Mouse (Mus musculus): ENCODE measurements around the gene Sall1. TPM values are rescaled to one million over a fixed set of nuclear protein-coding genes. Genes with fewer than 3 reads are reported as not detected.

The Sall1 gene
- polyA plus RNA-seq, 1 experiment from 2014 or later, result 0.08 TPM

GRCm38 (mm10) chr8:89044511-89045217 is 702 bp upstream of the Sall1 start:
- peak; percentile 51 for DNase-seq
- Histone ChIP-seq H3K27ac (ENCODE audit: low read depth) (no peak overlapping the region), H3K4me2 (peak overlapping the region; percentile 77; the same call in 1 of the 2 replicates), H3K27me3 (ENCODE audit: insufficient read depth, low read length) (peaks cover 99% of the 10 kb centered on the region), H3K4me3 (ENCODE audit: low read depth, low read length) (peak overlapping the region; percentile 46; the same call in 1 of the 2 replicates), H3K36me3 (ENCODE audit: insufficient read depth) (no peaks in the 10 kb centered on the region), H3K9ac (no peak overlapping the region), H3K9me3 (ENCODE audit: low read depth, low read length) (no peaks in the 10 kb centered on the region), H3K4me1 (ENCODE audit: insufficient read depth) (peaks cover 2% of the 10 kb centered on the region; the same call in 1 of the 2 replicates)
- WGBS, result 1% methylated on average over 31 of the region's 31 CpGs
- no peak for TF ChIP-seq CTCF (IDR thresholded peaks at IDR 0.05; ENCODE audit: low read depth)
- ATAC-seq (ENCODE audit: insufficient read depth), result no peak

GRCm38 (mm10) chr8:89043371-89043841 is 556 bp downstream of the Sall1 start:
- Histone ChIP-seq H3K4me1 (ENCODE audit: insufficient read depth) (peaks cover 2% of the 10 kb centered on the region; the same call in 1 of the 2 replicates), H3K4me3 (ENCODE audit: low read depth, low read length) (peak overlapping the region; percentile 46), H3K27me3 (ENCODE audit: insufficient read depth, low read length) (peaks cover 98% of the 10 kb centered on the region), H3K36me3 (ENCODE audit: insufficient read depth) (no peaks in the 10 kb centered on the region), H3K27ac (ENCODE audit: low read depth) (no peak overlapping the region), H3K4me2 (peak overlapping the region; percentile 77), H3K9me3 (ENCODE audit: low read depth, low read length) (no peaks in the 10 kb centered on the region), H3K9ac (no peak overlapping the region)
- peak; percentile 65 for ATAC-seq (ENCODE audit: insufficient read depth)
- WGBS, result under 1% methylated on average over 30 of the region's 32 CpGs
- TF ChIP-seq CTCF (IDR thresholded peaks at IDR 0.05; ENCODE audit: low read depth), result no peak
- DNase-seq, result peak; percentile 42

GRCm38 (mm10) chr8:89042560-89043370 is 1.2 kb downstream of the Sall1 start:
- Histone ChIP-seq H3K9ac (peak overlapping the region; percentile 47; the same call in 1 of the 2 replicates), H3K27me3 (ENCODE audit: insufficient read depth, low read length) (peaks cover 98% of the 10 kb centered on the region), H3K4me1 (ENCODE audit: insufficient read depth) (peaks cover 2% of the 10 kb centered on the region; the same call in 1 of the 2 replicates), H3K4me2 (peak overlapping the region; percentile 77), H3K9me3 (ENCODE audit: low read depth, low read length) (no peaks in the 10 kb centered on the region), H3K36me3 (ENCODE audit: insufficient read depth) (no peaks in the 10 kb centered on the region), H3K4me3 (ENCODE audit: low read depth, low read length) (peak overlapping the region; percentile 46), H3K27ac (ENCODE audit: low read depth) (no peak overlapping the region)
- peak; percentile 52 for ATAC-seq (ENCODE audit: insufficient read depth)
- DNase-seq, result peak; percentile 63
- WGBS, result under 1% methylated on average over 75 of the region's 80 CpGs
- TF ChIP-seq CTCF (IDR thresholded peaks at IDR 0.05; ENCODE audit: low read depth), result no peak

GRCm38 (mm10) chr8:89042118-89042460 is 1.9 kb downstream of the Sall1 start:
- peak overlapping the region; percentile 47 for H3K9ac ChIP-seq
- H3K4me1 ChIP-seq (ENCODE audit: insufficient read depth), result peaks cover 2% of the 10 kb centered on the region; the same call in 1 of the 2 replicates
- peak; percentile 52 for DNase-seq
- H3K9me3 ChIP-seq (ENCODE audit: low read depth, low read length), result no peaks in the 10 kb centered on the region
- peak overlapping the region; percentile 77 for H3K4me2 ChIP-seq
- peak overlapping the region; percentile 46 for H3K4me3 ChIP-seq (ENCODE audit: low read depth, low read length)
- TF ChIP-seq CTCF (IDR thresholded peaks at IDR 0.05; ENCODE audit: low read depth), result no peak
- under 1% methylated on average over 35 of the region's 35 CpGs for WGBS
- 0 out of 2 replicates have a peak, but pooled peaks have one; percentile 23 for ATAC-seq (ENCODE audit: insufficient read depth)
- peaks cover 99% of the 10 kb centered on the region for H3K27me3 ChIP-seq (ENCODE audit: insufficient read depth, low read length)
- no peaks in the 10 kb centered on the region for H3K36me3 ChIP-seq (ENCODE audit: insufficient read depth)
- H3K27ac ChIP-seq (ENCODE audit: low read depth), result peak overlapping the region; percentile 36; the same call in 1 of the 2 replicates

- peak overlapping the region; percentile 47 for H3K9ac ChIP-seq
- peak overlapping the region; percentile 77 for H3K4me2 ChIP-seq
- DNase-seq, result peak; percentile 45
- peaks cover 2% of the 10 kb centered on the region; the same call in 1 of the 2 replicates for H3K4me1 ChIP-seq (ENCODE audit: insufficient read depth)
- ATAC-seq (ENCODE audit: insufficient read depth), result 0 out of 2 replicates have a peak, but pooled peaks have one; percentile 11
- TF ChIP-seq CTCF (IDR thresholded peaks at IDR 0.05; ENCODE audit: low read depth), result no peak
- H3K36me3 ChIP-seq (ENCODE audit: insufficient read depth), result no peaks in the 10 kb centered on the region
- H3K9me3 ChIP-seq (ENCODE audit: low read depth, low read length), result no peaks in the 10 kb centered on the region
- peaks cover 98% of the 10 kb centered on the region for H3K27me3 ChIP-seq (ENCODE audit: insufficient read depth, low read length)
- H3K27ac ChIP-seq (ENCODE audit: low read depth), result peak overlapping the region; percentile 36; the same call in 1 of the 2 replicates
- H3K4me3 ChIP-seq (ENCODE audit: low read depth, low read length), result peak overlapping the region; percentile 46
- WGBS, result under 1% methylated on average over 55 of the region's 55 CpGs
These were observed 2.4 kb downstream of the Sall1 start for GRCm38 (mm10) chr8:89041421-89042117.

GRCm38 (mm10) chr8:89040751-89041420 is 3.1 kb downstream of the Sall1 start:
- TF ChIP-seq CTCF (IDR thresholded peaks at IDR 0.05; ENCODE audit: low read depth), result no peak
- Histone ChIP-seq H3K27ac (ENCODE audit: low read depth) (no peak overlapping the region), H3K36me3 (ENCODE audit: insufficient read depth) (no peaks in the 10 kb centered on the region), H3K9ac (no peak overlapping the region; the same call in 1 of the 2 replicates), H3K9me3 (ENCODE audit: low read depth, low read length) (no peaks in the 10 kb centered on the region), H3K27me3 (ENCODE audit: insufficient read depth, low read length) (peaks cover 97% of the 10 kb centered on the region), H3K4me2 (peak overlapping the region; percentile 77), H3K4me3 (ENCODE audit: low read depth, low read length) (peak overlapping the region; percentile 46), H3K4me1 (ENCODE audit: insufficient read depth) (peaks cover 2% of the 10 kb centered on the region; the same call in 1 of the 2 replicates)
- DNase-seq (no peak), ATAC-seq (ENCODE audit: insufficient read depth) (no peak)
- 2% methylated on average over 40 of the region's 40 CpGs for WGBS
